Mouse (Mus musculus) limb, embryonic 15.5 days (tissue): ENCODE data around the gene Fhit. TPM values are rescaled to one million over a fixed set of nuclear protein-coding genes. Genes with fewer than 3 reads are reported as not detected.

ENCODE experiments used
- ATAC-seq: fragments of 200-750 bp; cut with Nextera tagmentation; 2 replicates; pipeline ENCODE4 v1.8.0; 2017; ENCODE audit warnings: low read depth, moderate TSS enrichment; ENCODE audit not compliant: insufficient number of reproducible peaks, low FRiP score, low TSS enrichment
- H3K27ac ChIP-seq: fragments of 300-500 bp; sonication (generic); 2 replicates; pipeline ENCODE4 v1.5.1; 2015; ENCODE audit warnings: moderate library complexity, mild to moderate bottlenecking, inconsistent platforms
- H3K27me3 ChIP-seq: fragments of 300-500 bp; sonication (generic); 2 replicates; pipeline ENCODE4 v1.6.1; 2015; ENCODE audit warnings: inconsistent platforms
- H3K36me3 ChIP-seq: fragments of 300-500 bp; sonication (generic); 2 replicates; pipeline ENCODE4 v1.6.1; 2015; ENCODE audit warnings: inconsistent platforms
- H3K4me1 ChIP-seq: fragments of 300-500 bp; sonication (generic); 2 replicates; pipeline ENCODE4 v1.6.1; 2015; ENCODE audit warnings: inconsistent platforms
- H3K4me2 ChIP-seq: fragments of 300-500 bp; sonication (generic); 2 replicates; pipeline ENCODE4 v1.6.1; 2015; ENCODE audit warnings: mild to moderate bottlenecking, inconsistent platforms
- H3K4me3 ChIP-seq: fragments of 300-500 bp; sonication (generic); 2 replicates; pipeline ENCODE4 v1.5.1; 2015; ENCODE audit warnings: mild to moderate bottlenecking, inconsistent platforms
- H3K9ac ChIP-seq: fragments of 300-500 bp; sonication (generic); 2 replicates; pipeline ENCODE4 v1.6.1; 2015; ENCODE audit warnings: inconsistent platforms
- H3K9me3 ChIP-seq: fragments of 300-500 bp; sonication (generic); 2 replicates; pipeline ENCODE4 v1.6.1; 2016; ENCODE audit warnings: inconsistent platforms
- WGBS: fragments of 180-500 bp; shearing (Covaris S2); methylation state at CpG from one replicate; pipeline ENCODE4 v1.1.7; 2015; 5-methylcytosine and 5-hydroxymethylcytosine counted together
- polyA plus RNA-seq: library from polyadenylated mRNA; unstranded; fragments of >200 nt; fragmentation: Nextera tagmentation; extraction: Ambion mirVana; gene quantifications from 2 replicates; pipeline ENCODE4 v1.2.1, GENCODE M21; 2015

The Fhit gene
- polyA plus RNA-seq, 1 experiment from 2014 or later = 5.2 TPM

- no peaks in the 10 kb centered on the region for H3K9me3 ChIP-seq
- no peaks in the 10 kb centered on the region for H3K4me1 ChIP-seq
- no peak overlapping the region for H3K4me2 ChIP-seq
- no peaks in the 10 kb centered on the region for H3K36me3 ChIP-seq
- no peak for ATAC-seq
- no peak overlapping the region for H3K9ac ChIP-seq
- no peaks in the 10 kb centered on the region for H3K27me3 ChIP-seq
- no peak overlapping the region for H3K4me3 ChIP-seq
- H3K27ac ChIP-seq = no peak overlapping the region
- 81% methylated on average over 1 of the region's 1 CpGs for WGBS
Observed at GRCm38 (mm10) chr14:9669766-9670165, 1492.1 kb downstream of the Fhit start.

DNA sequence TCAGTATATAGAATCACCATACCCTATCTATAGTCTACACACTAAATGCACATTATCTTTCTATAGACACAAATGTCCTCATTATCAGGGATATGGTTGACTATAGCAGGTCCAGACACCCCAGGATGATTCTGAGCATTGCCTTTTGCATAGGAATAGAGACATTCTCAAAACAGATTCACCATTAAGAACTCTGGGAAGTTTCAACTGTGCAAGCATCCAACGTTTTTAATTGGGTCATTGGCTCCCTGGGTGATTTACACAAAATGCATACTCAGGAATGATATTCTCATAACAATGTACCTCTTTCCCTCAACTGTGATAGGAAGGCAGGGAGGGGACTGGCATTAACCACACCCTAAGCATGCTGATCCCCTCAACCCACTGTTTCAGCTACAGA lies 1503.4 kb downstream of the Fhit start:
- Histone ChIP-seq H3K4me2 (no peak overlapping the region), H3K27me3 (no peaks in the 10 kb centered on the region), H3K4me1 (no peaks in the 10 kb centered on the region), H3K36me3 (no peaks in the 10 kb centered on the region), H3K4me3 (no peak overlapping the region), H3K27ac (no peak overlapping the region), H3K9me3 (no peaks in the 10 kb centered on the region), H3K9ac (no peak overlapping the region)
- no peak for ATAC-seq
- 46% methylated on average over 1 of the region's 1 CpGs for WGBS

DNA sequence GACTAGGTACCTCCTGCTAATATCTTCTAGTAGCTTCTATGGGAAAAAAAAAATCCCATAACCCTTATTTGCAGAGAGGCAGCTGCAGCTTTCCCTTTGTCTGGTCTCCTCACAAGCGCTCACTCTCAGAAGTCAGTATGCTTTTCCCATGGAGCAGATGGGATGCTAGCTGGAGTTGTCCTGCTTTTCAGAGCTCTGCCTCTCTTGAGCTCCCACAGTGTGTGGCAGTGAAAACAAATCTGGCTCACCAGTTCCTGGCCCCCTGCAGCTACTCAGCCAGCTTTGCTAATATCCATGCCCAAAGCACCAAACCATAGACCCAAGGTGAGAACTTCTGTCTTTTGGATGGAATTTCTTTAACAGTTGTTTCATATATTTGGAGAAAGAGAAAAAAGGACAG lies 1510.4 kb downstream of the Fhit start:
- 79% methylated on average over 1 of the region's 1 CpGs for WGBS
- Histone ChIP-seq H3K4me3 (no peak overlapping the region), H3K4me2 (no peak overlapping the region), H3K4me1 (no peaks in the 10 kb centered on the region), H3K27ac (no peak overlapping the region), H3K27me3 (no peaks in the 10 kb centered on the region), H3K9ac (no peak overlapping the region), H3K36me3 (no peaks in the 10 kb centered on the region), H3K9me3 (no peaks in the 10 kb centered on the region)
- no peak for ATAC-seq

GRCm38 (mm10) chr14:9648416-9648815 lies 1513.4 kb downstream of the Fhit start:
- no peak overlapping the region for H3K4me3 ChIP-seq
- H3K9me3 ChIP-seq = no peaks in the 10 kb centered on the region
- no peaks in the 10 kb centered on the region for H3K27me3 ChIP-seq
- no peak for ATAC-seq
- no peak overlapping the region for H3K27ac ChIP-seq
- 76% methylated on average over 1 of the region's 1 CpGs for WGBS
- no peak overlapping the region for H3K9ac ChIP-seq
- H3K4me1 ChIP-seq = no peaks in the 10 kb centered on the region
- H3K4me2 ChIP-seq = no peak overlapping the region
- H3K36me3 ChIP-seq = no peaks in the 10 kb centered on the region

DNA sequence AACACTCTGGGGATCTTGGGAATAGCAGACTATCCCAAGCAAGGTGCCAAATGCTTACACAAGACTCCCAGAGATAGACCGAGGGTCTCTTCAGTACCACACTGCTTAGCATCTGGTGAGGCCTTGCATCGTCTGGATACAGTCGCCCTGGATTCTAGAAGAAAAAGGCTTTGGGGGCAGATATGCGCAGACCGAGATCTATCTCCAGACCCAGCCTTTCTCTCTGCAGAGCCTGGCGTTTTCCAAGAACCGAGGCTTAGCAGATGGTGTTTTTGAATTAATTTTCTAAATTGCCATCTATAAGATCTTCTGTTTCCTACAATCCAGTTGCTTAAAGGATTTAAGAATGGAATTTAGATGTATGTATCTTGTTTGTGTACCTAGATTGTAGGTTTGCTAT lies 1515.6 kb downstream of the Fhit start:
- Histone ChIP-seq H3K9ac (no peak overlapping the region), H3K36me3 (no peaks in the 10 kb centered on the region), H3K27ac (no peak overlapping the region), H3K4me2 (no peak overlapping the region), H3K9me3 (no peaks in the 10 kb centered on the region), H3K27me3 (no peaks in the 10 kb centered on the region), H3K4me1 (no peaks in the 10 kb centered on the region), H3K4me3 (no peak overlapping the region)
- no peak for ATAC-seq
- 94% methylated on average over 7 of the region's 7 CpGs for WGBS

DNA sequence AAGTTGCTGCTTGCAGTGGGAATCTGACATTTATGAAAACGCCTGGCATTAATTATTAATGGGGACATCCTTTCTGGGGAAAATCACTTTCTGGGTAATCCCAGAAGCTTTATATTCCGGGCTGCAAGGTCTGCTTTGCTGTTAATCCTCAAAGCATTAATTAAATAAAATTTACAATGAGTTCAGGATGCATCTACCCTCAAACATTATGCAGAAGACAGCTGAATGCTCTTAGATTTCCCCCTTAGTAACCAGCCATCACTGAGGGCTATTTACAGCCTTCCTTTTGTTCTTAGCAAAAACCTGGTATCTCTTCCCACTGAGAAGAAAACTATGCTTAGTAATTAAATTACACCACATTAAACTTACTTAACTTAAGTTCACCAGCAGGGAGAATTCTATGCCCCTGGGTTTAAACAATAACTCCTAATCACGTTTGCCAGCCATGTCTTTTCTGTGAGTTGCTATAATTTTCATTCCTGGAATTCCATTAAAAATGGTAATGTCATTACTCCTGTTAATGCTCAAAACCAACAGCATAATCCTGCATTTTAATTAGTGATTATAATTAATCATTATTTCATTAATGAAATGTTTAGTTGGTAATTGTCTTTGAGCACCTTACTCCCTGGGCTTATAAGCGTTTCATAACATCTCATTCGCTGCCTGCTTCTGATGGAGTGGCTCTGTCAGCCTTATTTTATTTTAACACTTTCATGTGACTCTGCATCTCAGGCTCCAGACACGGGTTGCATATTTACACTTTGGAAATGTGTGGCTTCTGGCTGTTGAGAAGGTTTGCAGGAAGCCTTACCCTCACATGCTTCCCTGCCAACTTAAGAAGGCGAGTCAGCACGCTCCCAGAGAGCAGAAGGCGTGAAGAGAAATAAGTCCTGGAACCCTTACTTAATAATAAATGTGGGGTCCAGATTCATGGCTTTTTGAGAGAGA lies 1517.3 kb downstream of the Fhit start:
- 24% methylated on average over 9 of the region's 9 CpGs for WGBS

GRCm38 (mm10) chr14:9643700-9644099 lies 1518.1 kb downstream of the Fhit start:
- H3K27ac ChIP-seq = no peak overlapping the region
- H3K27me3 ChIP-seq = no peaks in the 10 kb centered on the region
- H3K4me3 ChIP-seq = no peak overlapping the region
- no peak overlapping the region for H3K9ac ChIP-seq
- no peaks in the 10 kb centered on the region for H3K9me3 ChIP-seq
- no peak overlapping the region for H3K4me2 ChIP-seq
- no peaks in the 10 kb centered on the region for H3K4me1 ChIP-seq
- 58% methylated on average over 7 of the region's 7 CpGs for WGBS
- 0 out of 2 replicates have a peak, but pooled peaks have one; percentile 35 for ATAC-seq
- H3K36me3 ChIP-seq = no peaks in the 10 kb centered on the region

More for the DNA sequence above, 1517.3 kb downstream of the Fhit start:
- H3K4me2 ChIP-seq = no peak overlapping the region
- H3K4me1 ChIP-seq = no peaks in the 10 kb centered on the region
- no peak overlapping the region for H3K27ac ChIP-seq
- H3K9me3 ChIP-seq = no peaks in the 10 kb centered on the region
- no peak overlapping the region for H3K4me3 ChIP-seq
- H3K27me3 ChIP-seq = no peaks in the 10 kb centered on the region
- H3K9ac ChIP-seq = no peak overlapping the region
- no peaks in the 10 kb centered on the region for H3K36me3 ChIP-seq
- ATAC-seq = no peak

GRCm38 (mm10) chr14:9642628-9643027 lies 1519.2 kb downstream of the Fhit start:
- no peak overlapping the region for H3K9ac ChIP-seq
- H3K4me3 ChIP-seq = no peak overlapping the region
- H3K27ac ChIP-seq = no peak overlapping the region
- H3K4me2 ChIP-seq = no peak overlapping the region
- no peaks in the 10 kb centered on the region for H3K27me3 ChIP-seq
- H3K4me1 ChIP-seq = no peaks in the 10 kb centered on the region
- ATAC-seq = no peak
- 72% methylated on average over 6 of the region's 6 CpGs for WGBS
- no peaks in the 10 kb centered on the region for H3K9me3 ChIP-seq
- no peaks in the 10 kb centered on the region for H3K36me3 ChIP-seq

DNA sequence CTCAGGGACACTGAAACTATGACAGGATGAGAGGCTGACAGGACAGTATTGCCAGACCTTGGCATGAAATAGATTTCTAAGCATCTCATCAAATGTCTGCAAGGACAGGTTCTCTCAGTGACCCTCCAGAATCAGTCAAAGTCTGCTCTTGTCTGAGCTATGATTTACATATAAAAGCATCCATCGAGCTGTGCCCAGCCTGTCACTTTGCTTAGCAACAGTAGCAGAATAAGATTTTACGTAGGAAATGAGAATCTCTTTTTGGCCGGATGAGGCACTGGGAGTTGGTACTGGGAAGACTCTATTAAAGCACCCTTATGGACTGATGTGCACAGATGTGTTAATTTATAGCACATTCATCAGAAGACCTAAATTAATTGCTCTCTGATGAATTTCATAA lies 1519.8 kb downstream of the Fhit start:
- no peak for ATAC-seq
- Histone ChIP-seq H3K27me3 (no peaks in the 10 kb centered on the region), H3K4me2 (no peak overlapping the region), H3K9ac (no peak overlapping the region), H3K9me3 (no peaks in the 10 kb centered on the region), H3K4me1 (no peaks in the 10 kb centered on the region), H3K27ac (no peak overlapping the region), H3K36me3 (no peaks in the 10 kb centered on the region), H3K4me3 (no peak overlapping the region)
- 79% methylated on average over 3 of the region's 3 CpGs for WGBS

DNA sequence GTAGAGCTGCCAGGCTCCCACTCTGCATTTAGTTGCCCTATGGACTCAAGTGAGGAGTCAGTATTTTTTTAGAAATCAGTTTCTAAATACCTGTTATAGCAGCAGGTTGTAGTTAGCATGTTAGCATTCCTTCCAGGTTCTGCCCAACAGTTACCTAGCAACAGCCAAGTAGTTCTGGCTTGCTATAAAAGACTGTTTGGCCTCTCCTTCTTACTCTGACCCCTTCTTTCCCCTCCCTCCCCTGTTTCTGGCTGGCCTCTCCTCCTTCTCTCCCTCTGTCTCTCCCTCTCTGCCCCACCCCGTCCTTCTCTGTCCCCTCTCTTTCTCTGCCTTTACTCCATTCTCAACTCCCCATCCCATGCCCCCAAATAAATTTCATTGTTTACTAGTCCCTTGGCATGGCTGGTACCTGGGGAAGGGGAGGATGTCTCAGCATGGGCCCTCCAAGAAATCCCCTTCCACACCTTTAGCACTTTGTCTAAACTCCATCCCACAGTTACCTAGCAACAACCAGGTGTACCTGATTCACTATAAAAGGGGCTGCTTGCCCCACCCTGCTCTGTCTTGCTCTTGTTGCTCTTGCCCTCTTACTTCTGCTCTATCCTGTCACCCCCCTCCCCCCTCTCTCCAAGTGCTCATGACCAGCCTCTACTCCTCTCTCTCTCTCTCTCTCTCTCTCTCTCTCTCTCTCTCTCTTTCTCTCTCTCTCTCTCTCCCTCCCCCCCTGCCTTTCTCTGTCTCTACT lies 1527.4 kb downstream of the Fhit start:
- Histone ChIP-seq H3K36me3 (no peaks in the 10 kb centered on the region), H3K27ac (no peak overlapping the region), H3K4me1 (no peaks in the 10 kb centered on the region), H3K9me3 (no peaks in the 10 kb centered on the region), H3K4me2 (no peak overlapping the region), H3K9ac (no peak overlapping the region), H3K4me3 (no peak overlapping the region), H3K27me3 (no peaks in the 10 kb centered on the region)
- no peak for ATAC-seq
- 59% methylated on average over 1 of the region's 1 CpGs for WGBS

DNA sequence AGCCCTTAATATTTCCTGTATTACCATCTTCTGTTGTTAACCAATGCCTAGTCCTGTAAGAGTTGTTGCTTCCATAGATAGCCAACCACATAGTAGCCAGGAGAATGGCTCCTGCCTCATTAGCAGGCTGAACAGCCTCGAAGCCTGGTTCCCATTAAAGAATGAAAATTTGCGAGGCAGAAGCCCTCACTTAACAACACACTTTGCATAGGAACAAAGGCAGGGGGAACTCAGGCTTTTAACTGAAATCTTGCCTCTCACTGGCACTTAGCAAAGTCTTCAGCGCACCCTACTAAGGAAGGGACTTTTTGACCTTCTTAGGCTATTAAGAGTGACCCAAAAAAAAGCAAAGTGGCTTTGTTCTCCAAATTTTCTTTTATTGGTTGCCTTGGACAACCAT lies 1529.3 kb downstream of the Fhit start:
- H3K9ac ChIP-seq = no peak overlapping the region
- ATAC-seq = no peak
- H3K4me1 ChIP-seq = no peaks in the 10 kb centered on the region
- H3K9me3 ChIP-seq = no peaks in the 10 kb centered on the region
- no peak overlapping the region for H3K4me3 ChIP-seq
- H3K36me3 ChIP-seq = no peaks in the 10 kb centered on the region
- no peak overlapping the region for H3K27ac ChIP-seq
- no peak overlapping the region for H3K4me2 ChIP-seq
- WGBS = 21% methylated on average over 3 of the region's 3 CpGs
- no peaks in the 10 kb centered on the region for H3K27me3 ChIP-seq
